Comparison of ENCODE assay signal across 1 mouse cellular context in the genomic region with DNA sequence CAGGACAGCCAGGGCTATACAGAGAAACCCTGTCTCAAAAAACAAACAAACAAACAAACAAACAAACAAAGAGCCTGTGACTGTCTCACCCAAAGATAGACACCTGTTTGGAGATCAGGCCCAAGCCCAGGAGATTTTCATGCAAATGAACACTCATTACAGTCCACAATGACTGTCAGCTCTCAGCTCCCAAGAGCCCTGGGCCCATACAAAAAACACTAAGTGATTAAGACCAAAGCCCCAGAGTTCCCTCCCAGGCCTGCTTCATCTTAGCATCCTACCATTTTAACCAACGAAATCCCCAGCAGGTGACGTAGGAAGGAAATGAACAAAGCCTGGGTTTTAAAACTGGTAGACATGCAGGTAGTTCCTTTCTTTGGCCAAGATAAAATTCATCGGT.
TF ChIP-seq lines count a peak whose summit lies in the region.

No protein-coding gene starts in this region.

TF ChIP-seq in ES-E14, 5 proteins besides CTCF, POLR2A, EP300 and RAD21:
- no peak for TF ChIP-seq MAFK (IDR thresholded peaks at IDR 0.05; ENCODE audit: insufficient read depth, low read depth, low read length)
- no peak for TF ChIP-seq CHD2 (IDR thresholded peaks at IDR 0.05; ENCODE audit: low read depth, low read length)
- no peak for TF ChIP-seq HCFC1 (IDR thresholded peaks at IDR 0.05; ENCODE audit: borderline replicate concordance, insufficient read depth, low read length)
- TF ChIP-seq ZC3H11A (IDR thresholded peaks at IDR 0.05; ENCODE audit: borderline replicate concordance, low read depth, low read length), result no peak
